Mouse (Mus musculus) CH12.LX (cell line): Measurements from ENCODE around the gene Reep1. TPM values are rescaled to one million over a fixed set of nuclear protein-coding genes. Genes with fewer than 3 reads are reported as not detected.

Experiments used
- DNase-seq: peaks from one replicate; pipeline ENCODE4 v3.0.0-alpha.2; 2013; ENCODE audit errors: extremely low read depth
- H3K27ac ChIP-seq: 2 replicates; pipeline ENCODE4 v1.5.1; 2012; ENCODE audit warnings: low read depth, mild to moderate bottlenecking, control low read depth, moderate library complexity; ENCODE audit not compliant: insufficient read depth
- H3K27me3 ChIP-seq: replicated peaks from 2 replicates; pipeline ENCODE3; 2012; ENCODE audit warnings: inconsistent platforms
- H3K36me3 ChIP-seq, 2 experiments: replicated peaks in 1 of 2; 2 replicates each; pipeline versions ENCODE3 to v1.6.1; 2012; ENCODE audit warnings: inconsistent platforms in 1 of 2, low read length in 1 of 2, mild to moderate bottlenecking in 1 of 2, mixed read lengths in 1 of 2, moderate library complexity in 1 of 2; ENCODE audit not compliant: control insufficient read depth in 1 of 2, insufficient read depth in 1 of 2
- H3K4me1 ChIP-seq, 2 experiments: 2 replicates each; pipeline ENCODE4 v1.6.1; 2012; ENCODE audit warnings: inconsistent platforms in 1 of 2, moderate library complexity in 1 of 2; ENCODE audit not compliant: insufficient read depth in 2 of 2, control insufficient read depth in 1 of 2
- H3K4me2 ChIP-seq: 2 replicates; pipeline ENCODE4 v1.6.1; 2012; ENCODE audit warnings: low read depth, mild to moderate bottlenecking, control low read depth; ENCODE audit not compliant: poor library complexity, insufficient read depth, severe bottlenecking
- H3K4me3 ChIP-seq, 3 experiments: fragments of 150-350 bp in 1 of 3; sonication (generic) in 1 of 3; replicated peaks in 1 of 3; 2 replicates each; pipeline versions ENCODE3 to v1.5.1; 2011 to 2012; ENCODE audit warnings: low read depth in 2 of 3, low read length in 2 of 3, mild to moderate bottlenecking in 2 of 3, moderate library complexity in 2 of 3, control low read depth in 1 of 3, improper control_type of control experiment in 1 of 3, inconsistent platforms in 1 of 3, mixed read lengths in 1 of 3; ENCODE audit not compliant: poor library complexity in 1 of 3
- H3K79me2 ChIP-seq: replicated peaks from 2 replicates; pipeline ENCODE4 v1.6.1; 2012; ENCODE audit warnings: mild to moderate bottlenecking, moderate library complexity; ENCODE audit not compliant: control insufficient read depth, poor library complexity, insufficient read depth, severe bottlenecking; ENCODE audit errors: extremely low read depth
- H3K9ac ChIP-seq: 2 replicates; pipeline ENCODE4 v1.6.1; 2012; ENCODE audit warnings: low read depth, mild to moderate bottlenecking, control low read depth, moderate library complexity; ENCODE audit not compliant: insufficient read depth
- H3K9me3 ChIP-seq: replicated peaks from 2 replicates; pipeline ENCODE3; 2012; ENCODE audit warnings: low read length, inconsistent platforms, mixed read lengths
- CHD2 ChIP-seq: IDR thresholded peaks from 2 replicates; pipeline ENCODE4 v1.6.1; 2011; ENCODE audit warnings: low read length, improper control_type of control experiment
- E2F4 ChIP-seq: IDR thresholded peaks from 2 replicates; pipeline ENCODE4 v1.6.1; 2011; ENCODE audit warnings: low read depth, low read length, improper control_type of control experiment; ENCODE audit not compliant: insufficient replicate concordance
- EP300 ChIP-seq: IDR thresholded peaks from 2 replicates; pipeline ENCODE4 v1.6.1; 2011; ENCODE audit warnings: low read length, improper control_type of control experiment
- GABPA ChIP-seq: IDR thresholded peaks from 2 replicates; pipeline ENCODE4 v1.6.1; 2012; ENCODE audit warnings: low read depth, low read length, improper control_type of control experiment, inconsistent platforms; ENCODE audit not compliant: insufficient replicate concordance
- JUN ChIP-seq: IDR thresholded peaks from 2 replicates; pipeline ENCODE4 v1.6.1; 2011; ENCODE audit warnings: low read depth, mild to moderate bottlenecking, low read length, improper control_type of control experiment, moderate library complexity; ENCODE audit not compliant: insufficient read depth
- MAFK ChIP-seq: IDR thresholded peaks from 2 replicates; pipeline ENCODE4 v1.6.1; 2011; ENCODE audit warnings: low read length, improper control_type of control experiment; ENCODE audit not compliant: insufficient replicate concordance
- MAX ChIP-seq: IDR thresholded peaks from 2 replicates; pipeline ENCODE4 v1.6.1; 2011; ENCODE audit warnings: low read length, improper control_type of control experiment
- MEF2A ChIP-seq: IDR thresholded peaks from 2 replicates; pipeline ENCODE4 v1.6.1; 2014; ENCODE audit warnings: low read depth, mild to moderate bottlenecking, inconsistent platforms, low read length, improper control_type of control experiment, borderline replicate concordance
- NELFE ChIP-seq: IDR thresholded peaks from 2 replicates; pipeline ENCODE4 v1.6.1; 2011; ENCODE audit warnings: low read depth, low read length, improper control_type of control experiment
- NRF1 ChIP-seq: IDR thresholded peaks from 2 replicates; pipeline ENCODE4 v1.6.1; 2014; ENCODE audit warnings: low read depth, mild to moderate bottlenecking, inconsistent platforms, low read length, improper control_type of control experiment, moderate library complexity
- POLR2A ChIP-seq: IDR thresholded peaks from 2 replicates; pipeline ENCODE4 v1.6.1; 2011; ENCODE audit warnings: low read depth, mild to moderate bottlenecking, improper control_type of control experiment, low read length
- POLR2AphosphoS2 ChIP-seq: IDR thresholded peaks from 2 replicates; pipeline ENCODE4 v1.6.1; 2011; ENCODE audit warnings: low read depth, low read length, improper control_type of control experiment
- RCOR1 ChIP-seq: conservative IDR thresholded peaks from 2 replicates; pipeline ENCODE4 v1.6.1; 2012; ENCODE audit warnings: low read depth, mild to moderate bottlenecking, inconsistent platforms, low read length, improper control_type of control experiment
- SIN3A ChIP-seq: IDR thresholded peaks from 2 replicates; pipeline ENCODE4 v1.6.1; 2012; ENCODE audit warnings: low read length, improper control_type of control experiment, inconsistent platforms
- TBP ChIP-seq: conservative IDR thresholded peaks from 2 replicates; pipeline ENCODE4 v1.6.1; 2011; ENCODE audit warnings: low read depth, low read length, improper control_type of control experiment
- UBTF ChIP-seq: IDR thresholded peaks from 2 replicates; pipeline ENCODE4 v1.6.1; 2012; ENCODE audit warnings: low read depth, mild to moderate bottlenecking, inconsistent platforms, low read length, improper control_type of control experiment, moderate library complexity
- USF1 ChIP-seq: IDR thresholded peaks from 2 replicates; pipeline ENCODE4 v1.6.1; 2014; ENCODE audit warnings: low read depth, mild to moderate bottlenecking, inconsistent platforms, low read length, improper control_type of control experiment
- ZC3H11A ChIP-seq: IDR thresholded peaks from 2 replicates; pipeline ENCODE4 v1.6.1; 2012; ENCODE audit warnings: low read depth, mild to moderate bottlenecking, inconsistent platforms, low read length, improper control_type of control experiment
- ZMIZ1 ChIP-seq: IDR thresholded peaks from 2 replicates; pipeline ENCODE4 v1.6.1; 2012; ENCODE audit warnings: low read depth, mild to moderate bottlenecking, inconsistent platforms, low read length, improper control_type of control experiment
- dilution Hi-C: fragments of 300-500 bp; cut with MboI; formaldehyde crosslinking; loops from 2 replicates; pipeline ENCODE4 v1.14.3; 2020; ENCODE audit warnings: low sequenced_read_pairs; ENCODE audit not compliant: extremely low pct_unique_long_range_greater_than_20kb, extremely low pct_ligation_motif_present
- in situ Hi-C: fragments of 300-500 bp; cut with MboI; formaldehyde crosslinking; loops from 3 replicates; pipeline ENCODE4 v1.14.3; 2019; ENCODE audit warnings: low sequenced_read_pairs, low pct_ligation_motif_present, low pct_unique_long_range_greater_than_20kb, mixed read lengths
- polyA plus RNA-seq: library from polyadenylated mRNA; unstranded; fragments of >175 nt; gene quantifications from 2 replicates; pipeline ENCODE4 v1.2.1, GENCODE M21; 2012; ENCODE audit warnings: low read depth; ENCODE audit not compliant: insufficient read length
- total RNA-seq, 2 experiments: library from RNA; depleted of rRNA; stranded (reverse); fragments of 300-350 nt in 1 of 2; fragments of >200 nt in 1 of 2; gene quantifications; 2 replicates each; pipeline ENCODE4 v1.2.3; 2012 to 2014

The Reep1 gene
- total and polyA plus RNA-seq, 3 experiments, result 0.33 to 1.3 (median 1.2) TPM

- H3K4me2 ChIP-seq, result no peak overlapping the region
- dilution Hi-C loops, result no loop called here
- no peaks in the 10 kb centered on the region for H3K36me3 ChIP-seq
- no peaks in the 10 kb centered on the region for H3K27me3 ChIP-seq
- no peaks in the 10 kb centered on the region for H3K79me2 ChIP-seq
- H3K9ac ChIP-seq, result no peak overlapping the region
- in situ Hi-C loops, result no loop called here
- H3K27ac ChIP-seq, result no peak overlapping the region
- TF ChIP-seq MAFK (no peak), ZMIZ1 (no peak), NRF1 (no peak), MAX (no peak), SIN3A (no peak), JUN (no peak), POLR2AphosphoS2 (no peak), CHD2 (no peak), NELFE (no peak), ZC3H11A (no peak), GABPA (no peak), UBTF (no peak)
- peaks cover 23 to 45% of the 10 kb centered on the region in 2 experiments for H3K4me1 ChIP-seq
- DNase-seq, result no peak
- H3K4me3 ChIP-seq, result no peak overlapping the region
- no peaks in the 10 kb centered on the region for H3K9me3 ChIP-seq
These were observed 11.0 kb downstream of the Reep1 start for GRCm38 (mm10) chr6:71718322-71718721.

GRCm38 (mm10) chr6:71719302-71719701 lies 11.9 kb downstream of the Reep1 start:
- H3K4me3 ChIP-seq, result no peak overlapping the region
- no peak overlapping the region for H3K27ac ChIP-seq
- no peaks in the 10 kb centered on the region for H3K36me3 ChIP-seq
- in situ Hi-C loops, result no loop called here
- dilution Hi-C loops, result no loop called here
- H3K27me3 ChIP-seq, result no peaks in the 10 kb centered on the region
- no peak overlapping the region for H3K4me2 ChIP-seq
- H3K79me2 ChIP-seq, result no peaks in the 10 kb centered on the region
- no peaks in the 10 kb centered on the region for H3K9me3 ChIP-seq
- TF ChIP-seq MAX (no peak), MEF2A (no peak), RCOR1 (no peak), POLR2A (no peak), JUN (no peak)
- DNase-seq, result no peak
- H3K9ac ChIP-seq, result no peak overlapping the region
- H3K4me1 ChIP-seq, result peaks cover 26 to 48% of the 10 kb centered on the region in 2 experiments

- dilution Hi-C loops, result no loop called here
These were observed 15.6 kb downstream of the Reep1 start for GRCm38 (mm10) chr6:71722988-71723387.

More at GRCm38 (mm10) chr6:71722988-71723387, 15.6 kb downstream of the Reep1 start:
- TF ChIP-seq EP300 (no peak), MEF2A (no peak), GABPA (no peak), E2F4 (no peak), POLR2A (no peak), TBP (no peak), ZMIZ1 (0 out of 2 replicates have a peak, but pooled peaks have one; percentile 9), USF1 (no peak)
- peaks cover 31 to 55% of the 10 kb centered on the region in 2 experiments for H3K4me1 ChIP-seq
- no peak overlapping the region for H3K9ac ChIP-seq
- H3K79me2 ChIP-seq, result no peaks in the 10 kb centered on the region
- DNase-seq, result peak; percentile 34
- H3K36me3 ChIP-seq, result no peaks in the 10 kb centered on the region
- in situ Hi-C loops, result no loop called here
- H3K4me2 ChIP-seq, result no peak overlapping the region
- no peaks in the 10 kb centered on the region for H3K27me3 ChIP-seq
- no peaks in the 10 kb centered on the region for H3K9me3 ChIP-seq
- no peak overlapping the region for H3K4me3 ChIP-seq
- peak overlapping the region; percentile 3; the same call in 1 of the 2 replicates for H3K27ac ChIP-seq
